Mouse (Mus musculus) neural tube, embryonic 15.5 days (tissue): ENCODE measurements at regions not wholly inside any gene's neighbourhood (a gene's known extent, or its start where the extent isn't known, plus 50 kb on each side); places are given as distances from the start of the nearest gene placed in this dataset.

ENCODE experiments used
- ATAC-seq: fragments of 200-750 bp; cut with Nextera tagmentation; 2 replicates; pipeline ENCODE4 v1.8.0; 2017; ENCODE audit warnings: mild to moderate bottlenecking, moderate TSS enrichment, moderate library complexity; ENCODE audit not compliant: low FRiP score
- H3K27ac ChIP-seq: fragments of 300-500 bp; sonication (generic); replicated peaks from 2 replicates; pipeline ENCODE4 v1.5.1; 2015; ENCODE audit warnings: mild to moderate bottlenecking, inconsistent platforms
- H3K27me3 ChIP-seq: fragments of 300-500 bp; sonication (generic); replicated peaks from 2 replicates; pipeline ENCODE4 v1.6.1; 2015; ENCODE audit warnings: inconsistent platforms
- H3K36me3 ChIP-seq: fragments of 300-500 bp; sonication (generic); 2 replicates; pipeline ENCODE4 v1.6.1; 2015; ENCODE audit warnings: inconsistent platforms
- H3K4me1 ChIP-seq: fragments of 300-500 bp; sonication (generic); 2 replicates; pipeline ENCODE4 v1.6.1; 2015; ENCODE audit warnings: inconsistent platforms
- H3K4me2 ChIP-seq: fragments of 300-500 bp; sonication (generic); 2 replicates; pipeline ENCODE4 v1.6.1; 2015; ENCODE audit warnings: inconsistent platforms, mild to moderate bottlenecking, moderate library complexity
- H3K4me3 ChIP-seq: fragments of 300-500 bp; sonication (generic); replicated peaks from 2 replicates; pipeline ENCODE4 v1.5.1; 2015; ENCODE audit warnings: mild to moderate bottlenecking, inconsistent platforms
- H3K9ac ChIP-seq: fragments of 300-500 bp; sonication (generic); replicated peaks from 2 replicates; pipeline ENCODE4 v1.6.1; 2015; ENCODE audit warnings: mild to moderate bottlenecking, inconsistent platforms
- H3K9me3 ChIP-seq: fragments of 300-500 bp; sonication (generic); replicated peaks from 2 replicates; pipeline ENCODE4 v1.6.1; 2016; ENCODE audit warnings: inconsistent platforms
- WGBS: fragments of 180-500 bp; shearing (Covaris S2); methylation state at CpG from one replicate; pipeline ENCODE4 v1.1.7; 2015; ENCODE audit warnings: mixed read lengths; 5-methylcytosine and 5-hydroxymethylcytosine counted together

- Histone ChIP-seq H3K36me3 (no peaks in the 10 kb centered on the region), H3K4me3 (no peak overlapping the region), H3K4me1 (no peaks in the 10 kb centered on the region), H3K27ac (no peak overlapping the region), H3K9me3 (no peaks in the 10 kb centered on the region), H3K9ac (no peak overlapping the region), H3K4me2 (no peak overlapping the region), H3K27me3 (no peaks in the 10 kb centered on the region)
- WGBS, result 66% methylated on average over 7 of the region's 7 CpGs
- no peak for ATAC-seq
These were observed 54.0 kb upstream of the Enpep start for GRCm38 (mm10) chr3:129386522-129386921.

GRCm38 (mm10) chr3:129390506-129390905, 58.0 kb upstream of the Enpep start:
- ATAC-seq, result no peak
- H3K4me3 ChIP-seq, result no peak overlapping the region
- no peak overlapping the region for H3K27ac ChIP-seq
- H3K4me2 ChIP-seq, result no peak overlapping the region
- no peak overlapping the region for H3K9ac ChIP-seq
- no peaks in the 10 kb centered on the region for H3K4me1 ChIP-seq
- WGBS, result 83% methylated on average over 11 of the region's 11 CpGs
- no peaks in the 10 kb centered on the region for H3K36me3 ChIP-seq
- H3K27me3 ChIP-seq, result no peaks in the 10 kb centered on the region
- H3K9me3 ChIP-seq, result peaks cover 2% of the 10 kb centered on the region; the same call in 1 of the 2 replicates

GRCm38 (mm10) chr3:129391888-129392813, 59.6 kb upstream of the Enpep start:
- Histone ChIP-seq H3K4me1 (no peaks in the 10 kb centered on the region), H3K27ac (peak overlapping the region; percentile 48; the same call in 1 of the 2 replicates), H3K4me2 (no peak overlapping the region), H3K36me3 (no peaks in the 10 kb centered on the region), H3K4me3 (no peak overlapping the region), H3K9me3 (peaks cover 2% of the 10 kb centered on the region; the same call in 1 of the 2 replicates), H3K9ac (no peak overlapping the region), H3K27me3 (no peaks in the 10 kb centered on the region)
- WGBS, result 58% methylated on average over 14 of the region's 14 CpGs
- ATAC-seq, result peak; percentile 59; the same call in 1 of the 2 replicates

- no peak overlapping the region for H3K9ac ChIP-seq
- WGBS, result 73% methylated on average over 22 of the region's 23 CpGs
These were observed 60.6 kb upstream of the Enpep start for GRCm38 (mm10) chr3:129392814-129393804.

GRCm38 (mm10) chr3:129397481-129397880, 65.0 kb upstream of the Enpep start:
- Histone ChIP-seq H3K36me3 (no peaks in the 10 kb centered on the region), H3K27ac (no peak overlapping the region), H3K9me3 (peaks cover 2% of the 10 kb centered on the region; the same call in 1 of the 2 replicates), H3K4me1 (no peaks in the 10 kb centered on the region), H3K4me3 (no peak overlapping the region), H3K27me3 (no peaks in the 10 kb centered on the region), H3K9ac (no peak overlapping the region), H3K4me2 (no peak overlapping the region)
- 79% methylated on average over 4 of the region's 4 CpGs for WGBS
- no peak for ATAC-seq

More at GRCm38 (mm10) chr3:129392814-129393804, 60.6 kb upstream of the Enpep start:
- no peak overlapping the region for H3K4me3 ChIP-seq
- no peaks in the 10 kb centered on the region for H3K27me3 ChIP-seq
- H3K4me2 ChIP-seq, result no peak overlapping the region
- H3K36me3 ChIP-seq, result no peaks in the 10 kb centered on the region
- ATAC-seq, result no peak
- 0 out of 2 replicates have a peak overlapping the region, but pooled peaks have one; percentile 37 for H3K27ac ChIP-seq
- peaks cover 2% of the 10 kb centered on the region; the same call in 1 of the 2 replicates for H3K9me3 ChIP-seq
- no peaks in the 10 kb centered on the region for H3K4me1 ChIP-seq

GRCm38 (mm10) chr3:129400092-129400924, 67.8 kb upstream of the Enpep start:
- WGBS, result 56% methylated on average over 12 of the region's 12 CpGs
- no peak overlapping the region for H3K4me3 ChIP-seq
- ATAC-seq, result no peak
- H3K36me3 ChIP-seq, result no peaks in the 10 kb centered on the region
- no peaks in the 10 kb centered on the region for H3K9me3 ChIP-seq
- no peak overlapping the region for H3K4me2 ChIP-seq
- H3K4me1 ChIP-seq, result no peaks in the 10 kb centered on the region
- no peak overlapping the region for H3K27ac ChIP-seq
- H3K27me3 ChIP-seq, result no peaks in the 10 kb centered on the region
- no peak overlapping the region for H3K9ac ChIP-seq

- Histone ChIP-seq H3K27me3 (no peaks in the 10 kb centered on the region), H3K4me1 (no peaks in the 10 kb centered on the region), H3K4me2 (no peak overlapping the region), H3K9me3 (no peaks in the 10 kb centered on the region), H3K9ac (no peak overlapping the region), H3K27ac (no peak overlapping the region), H3K4me3 (no peak overlapping the region), H3K36me3 (no peaks in the 10 kb centered on the region)
- 90% methylated on average over 13 of the region's 13 CpGs for WGBS
- no peak for ATAC-seq
These were observed 79.0 kb upstream of the Enpep start for GRCm38 (mm10) chr3:129411389-129412054.

GRCm38 (mm10) chr3:129412126-129412960, 79.8 kb upstream of the Enpep start:
- H3K27me3 ChIP-seq, result no peaks in the 10 kb centered on the region
- no peaks in the 10 kb centered on the region for H3K36me3 ChIP-seq
- no peaks in the 10 kb centered on the region for H3K4me1 ChIP-seq
- no peak for ATAC-seq
- 72% methylated on average over 11 of the region's 11 CpGs for WGBS
- no peaks in the 10 kb centered on the region for H3K9me3 ChIP-seq
- no peak overlapping the region for H3K4me2 ChIP-seq
- no peak overlapping the region for H3K9ac ChIP-seq
- H3K27ac ChIP-seq, result no peak overlapping the region
- no peak overlapping the region for H3K4me3 ChIP-seq

- H3K36me3 ChIP-seq, result no peaks in the 10 kb centered on the region
- H3K9me3 ChIP-seq, result no peaks in the 10 kb centered on the region
- no peak overlapping the region for H3K27ac ChIP-seq
- no peak overlapping the region for H3K9ac ChIP-seq
- WGBS, result 91% methylated on average over 8 of the region's 8 CpGs
- no peak overlapping the region for H3K4me3 ChIP-seq
- no peaks in the 10 kb centered on the region for H3K27me3 ChIP-seq
- no peak for ATAC-seq
- no peak overlapping the region for H3K4me2 ChIP-seq
- H3K4me1 ChIP-seq, result no peaks in the 10 kb centered on the region
These were observed 80.4 kb upstream of the Enpep start for GRCm38 (mm10) chr3:129412961-129413246.

GRCm38 (mm10) chr3:129415656-129416055, 83.1 kb upstream of the Enpep start:
- 84% methylated on average over 5 of the region's 5 CpGs for WGBS
- no peak overlapping the region for H3K9ac ChIP-seq
- H3K27ac ChIP-seq, result no peak overlapping the region
- no peak for ATAC-seq
- no peaks in the 10 kb centered on the region for H3K27me3 ChIP-seq
- H3K36me3 ChIP-seq, result no peaks in the 10 kb centered on the region
- H3K4me3 ChIP-seq, result no peak overlapping the region
- no peak overlapping the region for H3K4me2 ChIP-seq
- no peaks in the 10 kb centered on the region for H3K4me1 ChIP-seq
- H3K9me3 ChIP-seq, result no peaks in the 10 kb centered on the region
